Comparison of ENCODE assay signal across 41 mouse cellular contexts in genomic region chr9:92301213-92301612, GRCm38 (mm10). TPM values are rescaled to one million over a fixed set of nuclear protein-coding genes. Genes with fewer than 3 reads are reported as not detected.
"Had no signal": no experiment of that assay in that cellular context is flagged by ENCODE, and none has a peak within 500 bp of the region (broad histone marks: within the 10 kb centered on the region; RNA-seq: fewer than 3 reads in every experiment).

No protein-coding gene starts in this region.

- H3K27ac ChIP-seq: gastrocnemius, adult 2 months; heart, embryonic 10.5 days; hindbrain, embryonic 12.5 days; hindbrain, embryonic 14.5 days; intestine, embryonic 15.5 days; layer of hippocampus, adult 2 months; limb, embryonic 13.5 days; limb, embryonic 15.5 days; liver, embryonic 12.5 days had no signal

- H3K4me3 ChIP-seq: gastrocnemius, adult 2 months; heart, embryonic 10.5 days; heart, embryonic 12.5 days; hindbrain, embryonic 12.5 days; intestine, embryonic 15.5 days; layer of hippocampus, adult 2 months; limb, embryonic 13.5 days; limb, embryonic 15.5 days; liver, embryonic 12.5 days had no signal

- H3K9me3 ChIP-seq: heart, embryonic 10.5 days; heart, embryonic 12.5 days; hindbrain, embryonic 12.5 days; intestine, embryonic 15.5 days; limb, embryonic 13.5 days; limb, embryonic 15.5 days; liver, embryonic 12.5 days had no signal

- H3K4me2 ChIP-seq: heart, embryonic 12.5 days; hindbrain, embryonic 12.5 days; hindbrain, embryonic 14.5 days; intestine, embryonic 15.5 days; limb, embryonic 13.5 days; limb, embryonic 15.5 days; liver, embryonic 12.5 days had no signal

- H3K36me3 ChIP-seq: heart, embryonic 10.5 days; heart, embryonic 12.5 days; hindbrain, embryonic 12.5 days; intestine, embryonic 15.5 days; limb, embryonic 13.5 days; limb, embryonic 15.5 days; liver, embryonic 12.5 days had no signal

- H3K9ac ChIP-seq: heart, embryonic 12.5 days; hindbrain, embryonic 12.5 days; hindbrain, embryonic 14.5 days; intestine, embryonic 15.5 days; limb, embryonic 13.5 days; limb, embryonic 15.5 days; liver, embryonic 12.5 days had no signal

- H3K27me3 ChIP-seq: heart, embryonic 12.5 days; hindbrain, embryonic 12.5 days; intestine, embryonic 15.5 days; limb, embryonic 13.5 days; limb, embryonic 15.5 days; liver, embryonic 12.5 days had no signal

- ATAC-seq: hindbrain, embryonic 16.5 days; inflammation-experienced regulatory T-cells, adult 6 months; intestine, embryonic 15.5 days; intestine, postnatal 0 days; liver, embryonic 12.5 days had no signal

- DNase-seq: gastrocnemius, adult 2 months; gastrocnemius, postnatal 10 days; gastrocnemius, postnatal 25 days; heart, adult 18-20 months; heart, postnatal 10 days; heart, postnatal 36 days; kidney, adult 18-20 months; kidney, adult 8-10 months; kidney, postnatal 10 days; kidney, postnatal 25 days; kidney, postnatal 4 days; left cerebral cortex, postnatal 4 days had no signal

- H3K4me1 ChIP-seq: heart, embryonic 10.5 days; heart, embryonic 12.5 days; hindbrain, embryonic 12.5 days; intestine, embryonic 15.5 days; limb, embryonic 13.5 days; limb, embryonic 15.5 days; liver, embryonic 12.5 days had no signal

RNA-seq across cellular contexts. Expression of gene 1700057G04Rik, which starts 8.0 kb away (rescaled TPM):
- total RNA-seq: gastrocnemius, adult 2 months; gastrocnemius, postnatal 10 days; gastrocnemius, postnatal 25 days; gastrocnemius, postnatal 4 days; granulocyte monocyte progenitor cell, adult 5-6 weeks; heart, adult 18-20 months; heart, adult 8-10 months; heart, postnatal 10 days; heart, postnatal 36 days; hematopoietic stem cell, adult 5-6 weeks; layer of hippocampus, adult 2 months; layer of hippocampus, postnatal 10 days; layer of hippocampus, postnatal 25 days; left cerebral cortex, adult 18-20 months; left cerebral cortex, adult 8-10 months; left cerebral cortex, postnatal 10 days; left cerebral cortex, postnatal 25 days; left cerebral cortex, postnatal 4 days; liver, adult 2 months had no signal
- polyA plus RNA-seq: frontal cortex, adult 2 months; heart, embryonic 10.5 days; heart, embryonic 12.5 days; heart, embryonic 14.5 days; heart, embryonic 16.5 days; hindbrain, embryonic 12.5 days; hindbrain, embryonic 14.5 days; hindbrain, embryonic 16.5 days; intestine, embryonic 15.5 days; intestine, postnatal 0 days; kidney, embryonic 14.5 days; kidney, embryonic 16.5 days; limb, embryonic 11.5 days; limb, embryonic 13.5 days; limb, embryonic 15.5 days; liver, adult 2 months; liver, embryonic 12.5 days had no signal

RNA-seq across cellular contexts. Expression of gene Plscr2, which starts 25.8 kb away (rescaled TPM):
- total RNA-seq: granulocyte monocyte progenitor cell, adult 5-6 weeks had no signal
- polyA plus RNA-seq: inflammation-experienced regulatory T-cells, adult 6 months had no signal
